Mouse (Mus musculus): Measurements from ENCODE around the gene Ppargc1a.

- TF ChIP-seq CTCF (IDR thresholded peaks at IDR 0.05; ENCODE audit: low read depth, low read length), result no peak
- no peak for TF ChIP-seq POLR2AphosphoS5 (IDR thresholded peaks at IDR 0.05; ENCODE audit: insufficient replicate concordance, low read depth, low read length)
- no peak for TF ChIP-seq GATA2 (IDR thresholded peaks at IDR 0.05; ENCODE audit: borderline replicate concordance, low read depth, low read length)
- TF ChIP-seq TAL1 (conservative IDR thresholded peaks at IDR 0.05; ENCODE audit: low read depth, low read length), result no peak
Measured at GRCm38 (mm10) chr5:51567659-51568058, at the start of gene Ppargc1a.

All from G1E (cell line).